Mouse (Mus musculus): Measurements from ENCODE around the gene B4galnt1.

B4galnt1 gene

DNA sequence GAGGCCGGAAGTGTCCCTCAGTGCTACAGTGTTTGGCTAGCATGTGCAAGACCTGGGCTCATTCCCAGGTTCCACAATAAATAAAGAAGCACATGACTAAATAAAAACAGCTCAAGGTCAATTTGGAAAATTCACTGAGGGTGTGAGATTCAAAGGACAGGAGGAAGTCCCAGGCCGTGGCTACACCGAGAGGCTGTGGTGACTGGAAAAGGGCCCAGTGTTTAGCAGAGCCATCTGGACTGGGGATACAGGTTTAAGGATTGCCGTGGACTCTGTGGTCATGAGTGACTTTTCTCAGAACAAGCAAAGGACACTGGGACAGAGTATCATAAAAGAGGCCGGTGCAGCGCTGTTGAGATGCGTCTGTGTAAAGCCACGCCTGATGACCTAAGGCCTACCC, 48.2 kb downstream of the B4galnt1 start:
- DNase-seq: no peak

DNA sequence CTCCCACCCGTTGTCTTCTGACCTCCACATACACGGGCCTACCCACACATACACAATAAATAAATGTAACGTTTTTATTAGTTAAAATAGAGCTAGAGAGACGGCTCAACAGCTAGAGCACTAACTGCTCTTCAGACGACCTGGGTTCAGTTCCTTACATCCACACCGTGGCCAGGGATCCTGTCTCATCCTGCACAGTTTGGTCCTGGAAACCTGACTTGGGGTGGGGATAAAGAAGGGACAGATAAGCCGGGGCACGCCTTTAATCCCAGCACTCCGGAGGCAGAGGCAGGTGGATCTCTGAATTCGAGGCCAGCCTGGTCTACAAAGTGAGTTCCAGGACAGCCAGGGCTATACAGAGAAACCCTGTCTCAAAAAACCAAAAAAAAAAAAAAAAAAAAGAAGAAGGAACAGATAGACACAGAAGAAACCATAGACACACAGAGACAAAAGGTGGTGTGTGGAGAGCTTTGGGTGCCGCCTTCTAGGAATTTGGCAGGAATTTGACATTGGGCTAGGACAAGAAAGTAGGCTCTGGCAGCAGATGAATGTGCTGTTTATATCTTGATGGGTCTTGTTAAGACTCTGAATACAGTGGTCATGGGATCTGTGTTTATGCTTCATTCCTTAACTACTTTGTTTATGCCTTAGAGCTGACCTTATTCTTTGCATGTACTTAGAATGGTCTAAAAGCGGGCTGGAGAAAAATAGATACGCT, 48.8 kb downstream of the B4galnt1 start:
- no peak for DNase-seq

DNA sequence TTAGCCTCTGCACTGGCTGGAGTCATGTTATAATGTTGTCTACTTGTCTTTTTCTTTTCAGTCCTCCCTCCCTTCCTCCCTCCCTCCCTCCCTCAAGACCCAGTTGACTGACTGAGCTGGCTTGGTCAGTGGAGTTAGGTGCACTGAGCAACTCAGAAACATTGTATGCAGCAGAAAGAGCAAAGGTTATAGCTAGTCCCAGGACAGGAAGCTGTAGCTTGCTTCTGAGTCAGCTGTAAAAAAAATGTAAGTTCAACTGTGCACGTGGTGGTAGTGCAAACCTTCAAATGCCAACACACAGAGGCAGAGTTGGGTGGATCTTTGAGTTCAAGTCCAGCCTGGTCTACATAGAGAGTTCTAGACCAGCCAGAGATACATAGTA, 49.4 kb downstream of the B4galnt1 start:
- no peak for DNase-seq

DNA sequence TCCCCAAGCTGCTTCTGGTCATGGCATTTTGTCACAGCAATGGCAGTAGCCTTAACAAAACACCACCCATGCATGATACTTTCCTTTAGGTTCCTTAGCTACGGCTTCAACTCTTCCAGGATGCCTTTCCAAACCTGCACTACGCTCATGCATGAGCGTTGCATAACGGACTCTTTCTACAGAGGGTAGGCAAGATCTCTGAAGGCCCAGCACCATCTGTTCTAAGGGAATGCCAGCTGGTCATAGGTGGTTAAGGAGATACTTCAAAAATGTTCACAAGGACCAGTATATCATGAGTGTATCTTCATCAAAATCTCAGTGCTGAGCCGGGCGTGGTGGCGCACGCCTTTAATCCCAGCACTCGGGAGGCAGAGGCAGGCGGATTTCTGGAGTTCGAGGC, 51.4 kb downstream of the B4galnt1 start:
- DNase-seq: no peak

DNA sequence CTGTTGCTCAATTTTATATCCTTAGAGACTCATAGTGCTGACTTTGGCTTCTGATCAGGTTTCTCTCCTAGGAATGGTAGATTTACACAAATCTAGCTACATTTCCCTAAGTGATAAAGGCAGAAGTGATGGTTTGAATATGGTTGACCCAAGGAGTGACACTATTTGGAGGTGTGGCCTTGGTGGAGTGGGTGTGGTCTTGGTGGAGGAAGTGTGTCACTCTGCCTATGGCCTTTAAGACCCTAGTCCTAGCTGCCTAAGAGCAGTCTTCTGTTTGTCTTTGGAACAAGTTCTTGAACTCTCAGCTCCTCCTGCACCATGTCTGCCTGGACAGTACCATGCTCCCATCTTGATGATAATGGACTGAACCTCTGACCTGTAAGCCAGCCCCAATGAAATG, 52.2 kb downstream of the B4galnt1 start:
- DNase-seq: no peak

DNA sequence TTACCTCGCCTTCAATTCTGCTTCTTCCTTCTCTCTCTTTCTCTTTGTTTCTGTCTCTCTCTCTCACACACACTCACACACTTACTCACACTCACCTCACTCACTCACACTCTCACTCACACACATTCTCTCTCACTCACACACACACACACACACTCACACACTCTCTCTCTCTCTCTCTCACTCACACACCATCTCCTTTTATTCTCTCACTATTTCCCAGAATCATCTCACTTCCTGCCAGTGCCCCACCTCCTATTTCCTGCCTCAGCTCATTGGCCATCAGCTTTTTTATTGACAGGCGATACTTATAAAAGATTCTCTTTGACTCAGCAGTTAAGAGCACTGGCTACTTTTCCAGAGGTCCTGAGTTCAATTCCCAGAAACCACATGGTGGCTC, 53.3 kb downstream of the B4galnt1 start:
- no peak for DNase-seq
